Mouse (Mus musculus) cerebellum, postnatal 36 days (tissue): ENCODE data around the gene Hbq1a.

Experiments
- DNase-seq, 2 experiments: peaks; one replicate each; pipeline ENCODE4 v3.0.0; 2021 to 2022; ENCODE audit warnings: mixed read lengths in 2 of 2

Gene Hbq1a

DNA sequence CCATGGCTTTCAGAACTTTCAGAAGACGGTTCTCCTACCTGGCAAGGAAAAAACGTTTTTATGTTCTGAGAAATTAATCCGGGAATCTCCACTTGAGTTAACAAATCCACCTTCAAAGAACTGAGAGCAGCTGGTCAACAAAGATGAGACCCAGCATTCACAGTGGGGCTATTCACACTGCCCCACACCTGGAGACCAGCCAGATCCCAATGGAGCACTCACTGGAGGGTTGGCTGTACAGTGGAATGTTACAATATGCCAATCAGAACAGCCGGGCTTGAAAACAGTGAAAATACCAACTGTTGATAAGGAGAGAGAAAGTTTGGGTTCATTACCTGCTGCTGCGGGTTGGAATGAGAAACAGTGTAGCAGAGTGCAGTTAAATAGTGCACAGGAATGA is 32.0 kb downstream of the Hbq1a start:
- DNase-seq = no peak

DNA sequence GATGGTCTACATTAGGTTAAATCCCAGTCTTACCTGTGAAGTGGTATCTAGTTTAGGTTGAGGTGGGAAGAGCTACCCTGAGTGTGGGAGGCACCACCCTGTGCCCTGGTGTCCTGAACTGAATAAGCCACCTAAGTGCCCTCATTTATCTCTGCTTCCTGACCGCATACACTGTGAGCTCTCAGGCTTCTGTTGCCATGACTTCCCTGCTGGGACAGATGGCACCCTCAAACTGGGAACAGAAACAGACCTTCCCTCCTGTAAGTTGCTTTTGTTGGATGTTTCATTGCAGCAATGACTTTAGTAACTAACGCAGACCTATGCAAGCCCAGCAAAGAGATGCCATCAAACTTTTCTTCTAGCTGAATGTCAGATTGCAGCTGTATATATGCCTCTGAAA is 33.4 kb downstream of the Hbq1a start:
- peak in 1 of 2 experiments; percentile 18 for DNase-seq

DNA sequence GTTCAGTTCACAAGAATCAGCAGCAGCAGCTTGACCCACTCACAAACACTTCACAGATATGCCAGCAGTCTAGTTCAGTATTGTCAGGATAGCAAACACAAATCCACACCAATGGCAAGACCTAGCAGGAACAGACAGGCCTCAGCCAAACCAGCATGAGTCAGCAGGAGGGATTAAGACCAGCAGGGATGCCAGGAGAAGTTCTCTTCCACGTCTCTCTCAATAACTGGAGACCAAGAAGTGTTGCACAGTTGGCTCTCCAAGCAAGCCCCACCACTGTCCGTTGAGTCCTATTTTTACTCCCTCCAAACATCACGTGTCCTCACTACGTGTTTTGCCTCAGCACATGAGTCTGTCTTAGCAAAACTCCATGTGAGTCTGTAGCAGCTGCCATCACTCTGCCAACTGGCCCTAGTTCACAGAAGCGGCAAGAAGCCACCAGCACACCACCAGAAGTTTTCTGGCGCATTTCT is 36.6 kb downstream of the Hbq1a start:
- DNase-seq = no peak

DNA sequence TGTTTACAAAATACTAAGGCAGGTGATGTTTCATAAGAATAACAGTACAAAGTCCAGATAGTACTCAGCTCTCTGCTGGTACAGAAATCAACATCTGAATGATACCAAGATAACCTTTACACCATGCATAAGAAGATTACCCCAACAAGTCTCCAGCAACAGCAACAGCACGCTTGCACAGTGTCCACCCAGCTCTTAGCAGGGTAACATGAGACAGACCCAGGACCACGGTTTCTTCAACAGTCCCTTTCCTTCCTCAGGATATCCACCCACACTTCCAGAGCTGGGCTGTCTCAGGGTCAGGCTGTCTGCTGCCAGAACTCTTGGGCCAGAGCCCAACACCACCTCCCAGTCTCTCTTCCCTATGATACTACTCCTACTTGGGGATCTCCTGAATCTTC is 39.3 kb downstream of the Hbq1a start:
- DNase-seq = no peak

DNA sequence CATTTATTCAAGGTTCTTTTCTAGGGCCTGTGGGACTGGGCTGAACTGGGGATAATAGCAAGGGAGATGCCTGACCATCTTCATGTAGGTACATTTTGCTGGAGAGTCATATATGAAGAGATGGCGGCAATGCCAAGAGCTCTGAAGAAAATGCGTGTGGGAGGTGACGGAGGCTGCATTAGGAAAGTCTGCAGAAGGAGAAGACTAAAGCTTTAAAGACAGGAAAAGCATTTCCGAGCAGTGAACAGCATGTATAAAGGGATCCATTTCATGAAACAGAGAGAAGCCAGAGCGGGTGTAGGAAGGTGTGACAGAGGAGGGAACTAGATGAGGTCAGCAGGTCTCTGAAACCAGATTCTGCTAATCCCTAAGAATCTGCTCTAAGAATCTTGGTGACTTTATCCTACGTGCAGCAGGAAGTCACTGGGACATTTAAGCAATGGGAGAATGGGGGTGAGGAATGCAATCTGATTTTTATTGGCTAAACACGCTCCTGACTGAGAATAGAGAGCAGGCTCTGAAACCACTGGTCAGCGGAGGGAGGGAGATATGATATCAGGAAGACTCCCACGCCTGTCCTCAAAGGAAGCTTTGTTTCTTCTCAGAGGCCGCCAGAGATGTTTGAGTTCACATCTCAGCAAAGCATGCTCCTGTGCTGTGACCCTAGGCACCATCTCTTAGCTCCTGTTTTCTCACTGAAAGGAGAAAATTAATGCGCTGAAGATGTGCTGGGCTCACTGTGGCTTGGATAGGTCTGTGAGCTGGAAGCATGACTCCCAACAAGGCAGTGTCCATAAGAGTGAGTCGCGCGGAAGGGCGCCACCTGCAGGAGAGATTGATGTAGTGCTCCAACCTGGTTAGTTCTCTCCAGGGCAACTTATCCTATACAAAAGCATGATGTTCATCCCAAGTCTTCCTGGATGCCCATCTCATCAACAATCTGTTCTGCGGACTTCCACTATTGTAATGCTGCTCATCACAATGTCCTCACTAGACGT is 40.9 kb downstream of the Hbq1a start:
- DNase-seq = peak in 1 of 2 experiments; percentile 33

DNA sequence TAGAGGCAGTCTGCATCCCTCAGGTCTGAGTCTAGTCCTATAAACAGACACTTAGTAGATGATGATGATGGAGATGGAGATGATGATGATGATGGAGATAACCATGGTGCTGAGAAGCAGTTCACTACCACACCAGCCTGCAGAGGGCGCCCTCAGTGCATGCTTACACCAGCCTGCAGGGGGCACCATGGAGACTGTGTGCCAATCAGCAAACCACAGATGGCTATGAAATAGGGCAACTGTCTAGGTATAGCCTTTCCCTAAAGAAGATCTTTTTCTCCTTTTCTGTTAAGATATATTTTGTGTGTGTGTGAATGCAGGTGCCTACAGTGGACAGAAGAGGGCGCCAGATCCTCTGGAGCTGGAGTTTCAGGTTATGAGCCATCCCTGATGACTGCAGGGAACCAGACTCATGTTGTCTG is 42.9 kb downstream of the Hbq1a start:
- peak; percentile 46 to 60 for DNase-seq

DNA sequence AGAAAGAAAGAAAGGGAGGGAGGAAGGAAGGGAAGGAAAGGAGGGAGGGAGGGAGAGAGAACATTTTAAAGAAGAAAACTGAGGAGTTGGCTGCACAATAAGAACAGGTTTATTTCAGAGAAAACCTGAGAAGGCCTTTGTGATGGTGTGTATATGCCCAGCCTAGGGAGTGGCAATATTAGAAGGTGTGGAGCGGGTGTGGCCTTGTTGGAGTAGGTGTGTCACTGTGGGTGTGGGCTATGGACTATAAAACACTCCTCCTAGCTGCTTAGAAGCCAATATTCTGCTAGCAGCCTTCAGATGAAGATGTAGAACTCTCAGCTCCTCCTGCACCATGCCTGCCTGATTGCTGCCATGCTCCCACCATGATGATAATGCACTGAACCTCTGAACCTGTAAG is 43.5 kb downstream of the Hbq1a start:
- DNase-seq = no peak

DNA sequence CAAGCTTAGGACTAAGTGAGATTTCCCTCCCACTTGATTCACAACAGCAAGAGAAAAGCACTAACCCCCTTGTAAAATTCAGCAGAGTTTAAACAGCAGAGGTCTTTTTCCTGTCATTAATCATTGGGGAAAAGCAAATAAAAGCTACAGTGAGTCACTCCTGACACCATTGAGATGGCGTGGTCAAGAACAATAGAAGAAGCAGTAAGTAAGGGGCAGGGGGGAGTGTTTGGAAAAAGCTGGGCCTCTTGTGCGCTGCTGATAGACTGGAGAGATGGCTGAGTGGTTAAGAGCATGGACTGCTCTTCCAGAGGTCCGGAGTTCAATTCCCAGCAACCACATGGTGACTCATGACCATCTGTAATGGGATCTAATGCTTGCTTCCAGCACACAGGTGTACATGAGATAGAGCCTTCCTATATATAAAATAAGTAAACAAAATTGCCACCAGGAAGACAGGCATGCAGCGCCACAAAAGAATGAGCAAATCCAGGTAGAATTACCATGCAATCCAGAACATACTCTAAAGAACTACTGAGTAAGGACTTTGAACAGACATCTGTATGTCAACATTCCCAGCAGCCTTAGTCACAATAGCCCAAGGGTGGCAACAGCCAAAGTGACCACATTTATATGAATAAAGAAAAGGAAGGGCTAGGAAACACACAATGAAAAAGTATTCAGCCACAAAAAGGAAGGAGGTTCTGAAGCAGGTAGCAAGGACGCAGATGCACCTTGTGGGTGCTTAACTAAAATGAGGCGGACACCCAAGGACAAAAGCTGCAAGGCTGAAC is 45.8 kb downstream of the Hbq1a start:
- DNase-seq = no peak

DNA sequence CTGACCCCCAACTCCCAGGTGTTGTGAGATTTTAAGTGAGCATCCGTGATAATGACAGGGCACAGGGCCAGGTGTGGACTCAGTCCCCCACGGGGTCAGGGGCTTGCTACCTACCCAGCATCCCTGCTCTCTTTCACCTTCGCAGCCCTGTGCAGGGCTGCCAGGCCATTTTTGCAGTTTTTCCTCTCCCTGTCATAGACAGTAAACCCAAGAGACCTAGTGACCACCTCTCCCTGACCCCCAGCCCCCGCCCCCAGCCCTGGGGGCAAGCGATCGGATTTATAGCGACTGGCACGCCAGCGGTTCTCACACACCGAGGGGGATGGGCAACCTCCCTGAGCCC is 47.4 kb downstream of the Hbq1a start:
- peak in 1 of 2 experiments; percentile 21 for DNase-seq

DNA sequence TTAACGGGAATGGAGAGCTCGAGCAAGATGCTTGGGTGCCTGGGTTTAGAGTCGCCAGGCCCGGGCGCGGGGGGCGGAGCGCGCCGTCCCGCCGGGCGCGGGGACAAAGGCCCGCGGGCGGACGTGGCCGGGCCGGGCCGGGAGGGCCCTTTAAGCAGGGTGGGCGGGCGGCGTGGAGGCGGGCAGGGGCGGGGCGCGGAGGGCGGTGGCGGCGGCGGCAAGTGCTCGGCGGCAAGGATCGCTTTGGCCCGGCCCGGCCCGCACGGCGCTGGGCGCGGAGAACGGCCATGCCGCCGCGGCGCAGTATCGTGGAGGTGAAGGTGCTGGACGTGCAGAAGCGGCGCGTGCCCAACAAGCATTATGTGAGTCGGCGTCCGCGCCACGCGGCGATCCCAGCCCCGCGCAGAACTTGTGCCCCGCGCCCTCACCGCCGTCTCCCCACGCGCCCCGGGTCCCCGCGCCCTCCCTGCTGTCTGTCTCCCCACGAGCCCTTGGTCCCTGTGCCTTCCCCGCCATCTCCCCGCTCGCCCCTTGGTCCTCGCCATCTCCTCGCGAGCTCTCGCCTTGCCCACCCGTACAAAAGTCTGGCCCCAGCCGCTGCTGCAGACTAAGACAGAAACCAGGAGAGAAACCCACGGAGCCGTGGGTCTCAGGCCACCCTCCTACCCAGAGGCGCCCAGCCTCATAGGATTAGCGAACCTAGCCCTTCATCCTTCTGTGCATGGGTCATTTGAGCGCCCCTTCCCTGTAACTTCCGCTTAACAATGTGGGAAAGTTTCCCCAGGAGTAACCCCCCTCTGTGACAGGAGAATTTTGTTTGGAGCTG is 48.0 kb downstream of the Hbq1a start, which contains the start of gene Sh3pxd2b:
Gene Sh3pxd2b (plus strand): TSS at position 214 of the 826 bp plus-strand sequence.
- DNase-seq = peak; percentile 38 to 56

DNA sequence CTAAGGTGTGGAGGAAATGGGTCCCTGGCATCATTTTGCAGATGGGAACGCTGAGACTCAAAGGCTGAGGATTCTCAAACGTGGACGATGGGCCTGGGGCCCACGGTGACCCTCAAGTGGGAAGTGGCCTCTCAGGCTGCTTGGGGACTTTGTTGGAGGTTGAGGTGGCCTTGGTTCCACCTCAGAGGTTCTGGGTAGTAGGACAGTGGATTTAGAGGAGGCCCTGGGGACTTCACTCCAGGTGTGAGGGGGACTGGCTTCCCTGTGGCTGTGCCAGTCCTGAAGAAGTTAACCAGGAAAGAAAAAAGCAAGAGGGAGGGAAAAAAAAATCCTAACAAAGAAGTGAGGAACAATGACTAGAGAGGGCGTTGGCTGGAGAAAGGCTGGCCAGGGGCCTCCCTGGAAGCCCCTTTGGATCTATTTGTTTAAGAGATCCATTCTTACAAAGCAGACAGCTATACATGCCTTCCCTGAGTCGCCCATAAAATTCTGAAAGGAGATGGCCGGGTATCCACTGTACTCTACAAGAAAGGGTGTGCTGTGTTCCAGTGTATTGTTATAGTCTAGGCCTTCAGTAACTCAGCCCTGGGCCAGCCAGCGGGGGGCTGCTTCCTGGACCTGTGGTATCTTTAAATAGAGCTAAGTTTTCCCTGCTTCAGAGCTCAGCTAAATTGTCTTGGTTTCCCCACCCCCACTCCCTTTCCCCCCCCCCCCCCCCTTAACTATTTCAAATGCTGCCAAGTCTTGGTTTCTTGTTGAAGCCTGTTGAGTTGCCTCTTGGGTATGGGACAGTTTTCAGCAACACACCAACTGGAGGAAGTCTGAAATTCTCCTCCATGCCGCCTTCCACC is 48.8 kb downstream of the Hbq1a start:
- DNase-seq = no peak

DNA sequence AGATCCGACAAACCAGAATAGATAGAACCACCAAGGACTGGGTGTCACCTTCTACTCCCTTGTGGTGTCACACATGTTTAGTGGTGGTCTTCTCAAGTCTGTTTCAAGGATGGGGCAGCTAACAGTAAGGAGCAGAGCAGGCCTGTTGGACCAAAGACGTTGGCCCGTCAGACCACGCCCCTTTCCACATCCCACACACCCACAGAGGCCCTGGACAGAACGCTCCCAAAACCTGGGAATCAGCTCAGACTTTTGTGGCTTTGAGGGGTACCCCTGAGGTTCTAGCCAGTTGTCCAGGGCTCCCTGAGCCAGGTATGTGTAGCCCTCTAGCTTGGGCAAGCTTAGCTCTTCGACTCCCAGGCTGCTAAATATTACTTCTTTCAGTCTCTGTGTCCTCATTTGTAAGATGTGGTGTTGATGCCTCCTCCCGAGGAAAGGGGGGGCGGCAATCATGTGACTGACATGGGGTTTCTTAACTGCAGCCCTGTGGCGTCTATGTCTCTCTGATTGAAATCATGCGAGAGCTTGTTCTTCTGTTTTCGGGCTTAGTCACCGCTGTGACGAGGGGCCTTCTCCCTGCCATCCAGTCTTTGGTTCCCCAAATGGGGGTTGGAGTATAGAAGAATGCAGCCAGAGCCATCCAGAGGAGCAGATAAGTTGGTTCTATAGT is 49.5 kb downstream of the Hbq1a start:
- no peak for DNase-seq
